Mouse (Mus musculus) stomach, postnatal 0 days (tissue): ENCODE data around the gene Pla2g2f.

Experiments used
- CTCF ChIP-seq: IDR thresholded peaks from 2 replicates; pipeline ENCODE4 v1.5.1; 2016; ENCODE audit warnings: antibody characterized with exemption, low read depth, mild to moderate bottlenecking, moderate library complexity
- EP300 ChIP-seq: optimal IDR thresholded peaks from 2 replicates; pipeline ENCODE3; 2016; ENCODE audit warnings: antibody characterized with exemption

GRCm38 (mm10) chr4:138703591-138703990 lies 53.8 kb downstream of the Pla2g2f start:
- TF ChIP-seq EP300, result no peak
- no peak for TF ChIP-seq CTCF
